Mouse (Mus musculus): ENCODE results near the gene Chic2. TPM values are rescaled to one million over a fixed set of nuclear protein-coding genes. Genes with fewer than 3 reads are reported as not detected.

Chic2 gene
- polyA plus RNA-seq (2017; shearing (Covaris generic)): 149 TPM

GRCm38 (mm10) chr5:75044310-75044904 is at the start of gene Chic2:
Gene Chic2, minus strand, starts transcription at chr5:75044774.

GRCm38 (mm10) chr5:75075383-75075941 is 30.9 kb upstream of the Chic2 start, which contains the start of gene Gsx2:
Gene Gsx2, plus strand, starts transcription at chr5:75075601.

Other genes starting within 250 kb of the Chic2 start
- gene Gsx2, start 30.8 kb upstream of the Chic2 start, polyA plus RNA-seq (2017; shearing (Covaris generic)): not detected
- gene Pdgfra, start 107.5 kb upstream of the Chic2 start, polyA plus RNA-seq (2017; shearing (Covaris generic)): not detected

All from effector memory CD4-positive, alpha-beta T cell, adult 5 months (primary cell).